Mouse (Mus musculus): ENCODE data around the gene Olfr94.
"Not testable (repeated sequence)": the region's sequence is repeated elsewhere in the genome, so short reads cannot be mapped to it uniquely, and the experiment has no call there.

Gene Olfr94

DNA sequence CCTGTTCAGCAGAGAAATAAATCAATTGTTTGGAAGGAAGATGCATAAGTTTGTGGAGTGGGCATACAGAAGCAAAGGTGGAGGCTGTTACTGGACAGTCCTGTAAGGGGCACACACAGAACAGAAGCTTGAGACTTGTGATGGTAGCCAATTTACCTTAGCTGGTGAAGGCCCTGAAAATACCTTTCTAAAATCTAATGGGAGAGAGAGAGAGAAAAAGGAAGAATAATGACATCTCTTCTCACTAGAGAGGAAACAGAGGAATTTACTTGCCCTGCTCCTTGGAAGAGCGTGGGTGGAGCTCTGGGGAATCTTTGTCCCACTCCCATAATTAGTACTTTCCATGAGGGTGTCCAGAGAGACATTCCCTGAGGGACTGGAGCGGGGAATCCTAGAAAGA, at the start of gene Olfr94:
Gene Olfr94 (minus strand): TSS at position 101 of the 400 bp plus-strand sequence.
- in situ Hi-C loops (cut with MboI, MseI), result loop anchor here (5.0 kb wide), 2 partner anchors 114 to 294 kb away; partner anchors contain the start of gene Olfr90

GRCm38 (mm10) chr17:37250544-37250943, 49.8 kb upstream of the Olfr94 start:
- in situ Hi-C loops (cut with MboI, MseI), result no loop called here

DNA sequence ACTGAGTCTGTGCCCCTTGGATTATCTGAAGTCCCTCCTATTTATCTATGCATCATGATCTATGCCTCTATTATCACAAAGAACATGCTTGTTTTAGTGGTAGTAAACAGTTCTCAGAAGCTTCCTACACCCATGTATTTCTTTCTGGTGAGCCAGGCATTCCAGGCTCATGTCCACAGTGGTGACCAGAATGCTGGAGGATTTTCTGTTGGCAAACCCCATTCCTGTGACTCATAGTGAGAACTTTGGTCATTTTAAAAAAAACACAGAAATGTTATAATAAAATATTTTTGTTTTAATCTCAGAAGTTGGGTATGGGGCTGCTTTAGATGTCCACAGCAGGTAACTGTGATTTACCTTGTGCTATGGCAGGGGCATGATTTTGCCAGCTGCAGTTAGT, 48.7 kb upstream of the Olfr94 start:
- in situ Hi-C loops (cut with MboI, MseI), result no loop called here

DNA sequence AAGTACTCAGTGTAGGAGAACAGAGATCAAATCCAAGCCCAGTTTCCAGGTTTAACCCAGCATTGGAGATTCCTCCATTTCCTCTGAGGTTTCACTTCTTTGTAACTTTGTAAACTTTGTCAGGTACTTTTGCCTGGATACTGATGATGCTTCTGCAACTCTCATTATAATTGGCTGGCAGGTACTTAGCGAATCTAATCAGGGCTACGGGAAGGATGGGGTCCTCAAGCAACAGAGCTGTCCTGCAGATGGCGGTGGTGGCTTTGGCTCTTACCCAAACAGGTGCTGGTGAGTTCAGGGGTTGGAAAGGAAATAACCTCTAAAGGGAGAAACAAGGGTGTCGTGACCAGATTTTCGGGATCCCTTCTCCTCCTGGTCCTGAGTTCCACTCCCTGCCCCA, 45.9 kb upstream of the Olfr94 start:
- in situ Hi-C loops (cut with MboI, MseI), result no loop called here

DNA sequence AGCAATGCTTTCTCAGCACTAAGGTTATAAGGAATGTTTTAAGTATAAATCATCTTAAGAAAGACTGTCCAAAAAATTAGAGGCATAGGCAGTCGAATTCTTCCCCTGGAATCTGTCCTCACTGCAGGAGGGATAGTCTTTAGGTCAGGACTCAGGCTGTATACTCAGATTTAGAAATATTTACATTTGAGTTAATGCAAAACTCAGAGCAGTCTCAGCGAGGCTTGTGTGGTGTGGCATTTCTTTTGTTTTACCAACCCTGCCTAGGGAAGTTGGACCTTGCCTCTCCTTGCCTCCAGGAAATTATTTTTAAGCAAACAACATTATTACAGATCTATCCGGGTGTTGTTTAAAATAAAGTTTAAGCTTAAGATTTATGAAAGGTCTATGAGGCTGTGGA, 41.4 kb upstream of the Olfr94 start:
- in situ Hi-C loops (cut with MboI, MseI), result no loop called here

GRCm38 (mm10) chr17:37237230-37237629, 36.4 kb upstream of the Olfr94 start, which contains the start of gene Olfr97:
TSS of gene Olfr97 (minus strand) at chr17:37237330.
- in situ Hi-C loops (cut with MboI, MseI), result not testable (repeated sequence)

DNA sequence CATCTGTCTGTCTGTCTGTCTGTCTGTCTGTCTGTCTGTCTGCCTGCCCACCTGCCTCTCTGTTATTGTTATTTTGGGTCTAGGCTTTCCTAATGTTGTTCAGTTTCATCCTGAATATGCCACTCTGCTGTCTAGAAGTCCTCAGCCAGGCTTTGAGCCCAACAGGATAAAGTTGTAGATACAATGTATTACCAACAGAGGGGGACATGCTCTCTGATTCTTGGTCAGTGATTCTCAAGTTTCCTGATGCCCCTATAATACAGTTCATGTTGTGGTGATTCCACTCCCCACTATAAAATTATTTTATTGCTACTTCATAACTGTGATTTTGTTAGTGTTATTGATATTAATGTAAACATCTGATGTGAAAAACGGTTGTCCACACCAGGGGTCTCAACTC, 21.1 kb upstream of the Olfr94 start:
- in situ Hi-C loops (cut with MboI, MseI), result no loop called here

DNA sequence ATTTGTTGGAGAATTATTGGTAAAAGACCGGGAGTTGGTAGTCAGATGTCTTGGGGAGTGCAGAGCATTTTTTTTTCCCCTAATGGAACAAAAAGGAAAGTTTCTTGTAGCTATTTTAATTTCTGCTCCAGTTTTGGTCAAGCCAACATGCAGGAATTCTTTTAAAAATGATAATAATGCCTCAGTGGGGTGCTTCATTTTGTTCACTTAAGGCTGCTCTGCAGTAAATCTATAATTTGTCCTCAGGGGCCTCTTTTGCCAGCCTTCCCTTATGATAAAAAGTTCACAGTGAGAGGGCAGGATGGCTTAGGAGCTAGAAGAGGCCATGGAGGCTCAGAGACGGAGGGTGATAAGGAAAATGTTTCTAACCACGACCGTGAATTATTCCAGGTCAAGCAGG, 19.1 kb upstream of the Olfr94 start, which contains the start of gene Olfr96:
Gene Olfr96 (plus strand): TSS at position 301 of the 400 bp plus-strand sequence.
- in situ Hi-C loops (cut with MboI, MseI), result no loop called here

- in situ Hi-C loops (cut with MboI, MseI), result no loop called here
Observed at GRCm38 (mm10) chr17:37218486-37218885, 17.7 kb upstream of the Olfr94 start.

GRCm38 (mm10) chr17:37213018-37213417, 12.2 kb upstream of the Olfr94 start, which contains the start of gene Olfr95:
TSS of gene Olfr95 (minus strand) at chr17:37213118.
- in situ Hi-C loops (cut with MboI, MseI), result no loop called here

DNA sequence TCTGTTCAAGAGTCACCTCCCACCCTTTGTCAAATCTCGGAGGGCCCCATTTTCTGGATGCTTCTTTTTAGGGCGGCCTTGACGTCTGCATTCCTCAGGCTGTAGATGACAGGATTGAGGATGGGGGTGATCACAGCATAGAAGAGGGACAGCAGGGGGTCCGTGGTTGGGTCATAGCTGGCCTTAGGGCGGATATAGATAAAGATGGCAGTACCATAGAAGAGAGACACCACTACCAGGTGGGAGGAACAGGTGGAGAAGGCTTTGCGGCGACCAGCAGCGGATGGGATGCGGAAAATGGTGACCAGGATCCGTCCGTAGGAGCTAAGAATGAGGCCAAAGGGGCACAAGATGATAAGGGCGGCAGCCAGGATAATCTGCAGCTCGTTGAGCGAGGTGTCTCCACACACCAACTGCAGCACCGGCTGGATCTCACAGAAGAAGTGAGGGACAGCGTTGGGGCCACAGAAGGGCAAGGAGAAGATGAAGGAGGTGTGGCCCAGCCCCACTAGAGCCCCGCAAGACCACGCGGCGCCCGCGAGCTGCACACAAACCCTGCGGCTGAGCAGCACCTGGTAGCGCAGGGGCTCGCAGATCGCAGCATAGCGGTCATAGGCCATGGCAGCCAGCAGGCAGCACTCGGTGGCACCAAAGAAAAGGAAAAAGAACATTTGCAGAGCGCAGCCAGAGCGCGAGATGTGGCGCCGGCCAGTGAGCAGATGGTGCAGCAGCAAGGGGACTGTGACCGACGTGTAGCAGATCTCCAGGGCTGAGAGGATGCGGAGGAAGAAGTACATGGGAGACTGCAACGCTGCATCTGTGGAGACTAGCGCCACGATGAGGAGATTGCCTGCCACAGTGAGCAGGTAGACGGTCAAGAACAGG, 10.3 kb upstream of the Olfr94 start:
- in situ Hi-C loops (cut with MboI, MseI), result no loop called here

DNA sequence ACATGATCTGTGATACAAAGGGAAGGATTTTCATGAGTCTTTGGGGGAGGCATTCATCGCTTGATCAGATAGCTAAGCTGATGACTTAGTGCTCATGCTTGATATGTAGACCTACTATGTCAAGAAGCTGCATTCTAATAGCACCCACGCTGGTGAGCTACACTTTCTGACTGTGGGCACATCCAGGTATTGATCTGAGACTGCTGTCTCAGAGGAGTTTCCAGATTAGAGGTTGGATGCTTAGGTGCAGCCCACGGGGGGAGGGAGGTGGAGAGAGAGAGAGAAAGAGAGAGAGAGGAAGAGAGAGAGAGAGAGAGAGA, 3.1 kb upstream of the Olfr94 start:
- in situ Hi-C loops (cut with MboI, MseI), result loop anchor here (5.0 kb wide), 2 partner anchors 117 to 297 kb away; partner anchors contain the start of gene Olfr90

DNA sequence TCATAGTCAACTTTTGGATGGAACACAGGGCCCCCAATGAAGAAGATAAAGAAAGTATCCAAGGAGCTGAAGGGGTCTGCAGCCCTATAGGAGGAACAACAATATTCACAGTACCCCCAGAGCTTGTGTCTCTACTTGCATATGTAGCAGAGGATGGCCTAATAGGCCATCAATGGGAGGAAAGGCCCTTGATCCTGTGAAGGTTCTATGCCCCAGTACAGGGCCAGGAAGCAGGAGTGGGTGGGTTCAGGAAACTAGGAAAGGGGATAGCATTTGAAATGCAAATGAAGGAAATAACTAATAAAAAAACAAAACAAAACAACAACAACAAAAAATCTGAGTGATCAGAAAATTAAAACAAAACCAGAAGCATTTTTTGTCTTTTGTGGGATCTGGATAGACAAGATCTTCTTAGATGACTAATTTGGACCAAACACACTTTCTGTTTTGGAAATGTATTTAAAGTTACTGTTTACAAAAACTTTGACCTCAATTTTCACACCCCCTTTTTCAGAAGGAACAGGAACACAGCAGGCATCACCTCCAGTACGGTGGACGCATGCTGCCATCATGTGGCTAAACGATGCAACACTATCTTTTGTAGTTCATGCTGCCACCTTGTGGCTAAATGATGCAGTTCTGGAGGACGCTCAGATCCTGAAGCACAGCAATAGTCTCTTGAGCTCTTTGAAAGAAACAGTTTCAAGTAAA, 2.6 kb upstream of the Olfr94 start:
- in situ Hi-C loops (cut with MboI, MseI), result loop anchor here (5.0 kb wide), 2 partner anchors 116 to 296 kb away; partner anchors contain the start of gene Olfr90

- in situ Hi-C loops (cut with MboI, MseI), result no loop called here
Observed at GRCm38 (mm10) chr17:37196845-37197724, 3.7 kb downstream of the Olfr94 start.

DNA sequence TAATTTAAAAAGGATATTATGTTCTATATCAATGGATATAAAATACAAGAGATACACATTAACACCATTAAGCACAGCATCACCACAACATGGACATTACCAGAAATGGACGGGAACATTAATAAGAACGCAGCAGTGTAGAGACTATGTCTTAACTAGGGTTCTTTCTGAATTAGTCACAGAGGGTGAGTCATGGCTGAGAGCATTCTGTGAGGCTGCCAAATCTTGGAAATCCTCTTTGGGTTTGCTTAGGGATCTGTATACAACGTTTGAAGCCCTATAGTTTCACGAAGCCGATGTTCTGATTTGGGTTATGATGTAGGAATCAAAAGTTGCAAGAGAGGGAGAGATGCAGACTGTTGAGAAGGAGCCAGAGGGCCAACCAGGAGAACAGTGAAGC, 6.0 kb downstream of the Olfr94 start:
- in situ Hi-C loops (cut with MboI, MseI), result no loop called here

DNA sequence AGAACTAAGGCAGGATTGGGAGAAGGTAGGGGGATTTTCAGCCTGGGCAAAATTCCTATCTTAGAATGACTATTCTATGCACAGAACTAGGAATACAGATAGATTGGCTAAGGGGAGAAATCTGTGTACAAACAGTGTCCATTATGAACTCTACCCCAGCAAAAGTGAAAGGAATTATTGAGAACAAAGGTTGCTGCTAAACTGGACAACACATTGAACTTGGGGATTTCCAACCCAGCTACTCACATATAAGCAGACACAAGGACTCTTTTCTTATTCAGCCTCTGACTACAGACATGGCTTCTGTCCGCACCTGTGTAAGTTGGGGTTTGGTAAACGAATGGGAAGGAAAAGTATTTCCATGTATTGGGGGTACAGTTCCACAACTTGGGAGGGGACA, 7.1 kb downstream of the Olfr94 start, which contains the start of gene Ubd:
Gene Ubd (plus strand): TSS at position 237 of the 400 bp plus-strand sequence.
- in situ Hi-C loops (cut with MboI, MseI), result no loop called here

DNA sequence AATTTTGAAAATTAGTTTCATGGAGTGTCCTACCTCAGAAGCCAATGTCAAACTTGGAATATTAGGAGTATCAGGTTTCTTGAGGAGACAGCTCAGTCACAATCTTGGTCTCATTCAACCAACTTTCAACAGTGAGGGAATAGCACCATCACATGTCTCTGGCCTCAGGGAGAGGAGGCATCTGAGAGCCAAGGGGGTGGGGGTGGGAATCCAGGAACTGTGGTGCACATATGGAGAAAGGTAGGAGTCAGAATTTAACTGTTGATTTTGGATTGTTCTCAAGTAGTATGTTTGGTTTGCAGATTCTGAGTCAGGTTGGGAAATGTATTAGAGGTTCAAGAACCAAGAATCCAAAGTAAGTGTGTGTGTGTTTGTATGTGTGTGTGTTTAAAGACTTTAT, 7.8 kb downstream of the Olfr94 start:
- in situ Hi-C loops (cut with MboI, MseI), result no loop called here

DNA sequence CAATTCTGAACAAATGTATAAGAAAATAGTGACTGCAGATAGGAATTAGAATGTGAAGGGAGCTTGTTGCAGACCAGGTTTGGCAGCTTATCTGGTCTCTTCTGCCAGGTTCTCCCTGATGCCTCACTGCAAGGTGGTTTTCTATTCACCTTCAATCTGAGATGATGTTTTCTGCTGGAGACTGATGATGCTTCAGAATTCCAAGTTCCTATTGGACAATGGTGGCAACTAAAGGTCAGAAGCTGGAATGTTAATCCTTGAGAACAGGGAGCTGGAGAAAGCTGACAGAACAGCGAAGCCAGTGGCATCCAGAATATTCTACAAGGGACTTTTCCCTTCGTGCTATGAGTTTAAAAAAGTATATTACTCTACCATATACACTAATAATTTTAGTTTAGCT, 10.1 kb downstream of the Olfr94 start:
- in situ Hi-C loops (cut with MboI, MseI), result no loop called here

DNA sequence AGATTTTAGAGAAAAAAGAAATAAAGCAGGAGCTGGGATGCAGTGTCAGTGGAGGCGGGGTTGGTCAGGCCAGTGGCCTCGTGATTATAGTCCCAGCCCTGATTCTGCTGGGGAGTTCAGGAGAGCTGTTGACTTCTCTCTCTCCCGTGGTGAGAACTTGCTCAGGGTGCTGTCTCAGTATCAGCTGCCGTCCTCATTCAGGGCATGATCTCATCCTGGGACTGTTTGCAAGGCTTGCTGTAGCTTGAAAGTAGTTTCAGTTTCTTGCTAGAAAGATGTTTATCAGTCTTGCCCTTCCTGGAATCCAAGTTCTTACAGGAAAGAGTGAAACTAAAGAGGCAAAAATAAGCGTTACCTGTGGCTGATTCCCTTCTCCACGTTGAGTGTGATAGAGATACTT, 15.3 kb downstream of the Olfr94 start:
- in situ Hi-C loops (cut with MboI, MseI), result no loop called here

DNA sequence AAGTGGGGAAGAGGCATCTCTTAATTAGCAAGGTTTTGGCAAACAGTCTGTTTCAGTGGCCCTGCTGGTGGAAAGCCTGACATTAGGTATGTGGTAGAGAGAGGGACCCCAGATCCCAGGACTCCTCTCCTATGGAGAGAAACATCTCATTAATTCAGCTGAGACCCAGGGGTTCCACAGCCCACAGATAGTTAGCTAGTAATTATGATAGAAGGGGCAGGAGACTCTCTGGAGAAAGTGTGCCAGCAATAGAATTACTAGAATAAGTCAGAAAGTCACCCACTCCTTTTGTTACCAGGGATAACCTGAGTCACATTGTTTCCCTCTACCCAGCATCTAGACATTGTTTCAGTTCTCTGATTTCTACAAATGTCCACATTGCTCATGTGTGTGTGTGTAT, 39.4 kb downstream of the Olfr94 start, which contains the start of gene Olfr93:
Gene Olfr93 (minus strand): TSS at position 101 of the 400 bp plus-strand sequence.
- in situ Hi-C loops (cut with MboI, MseI), result loop anchor here (10.0 kb wide), 1 partner anchor 1333 kb away; no protein-coding TSS in a partner anchor

Data from regulatory T cell (primary cell).